Mouse (Mus musculus): ENCODE measurements around the gene Tmem201. TPM values are rescaled to one million over a fixed set of nuclear protein-coding genes. Genes with fewer than 3 reads are reported as not detected.
A peak's percentile ranks its signal among the peaks of the same experiment; 100 is the strongest.

The Tmem201 gene
- total and polyA plus RNA-seq, 3 experiments = 3.1 to 35.9 (median 13.8) TPM

- Histone ChIP-seq H3K27me3 (ENCODE audit: insufficient read depth, low read length) (no peaks in the 10 kb centered on the region), H3K4me3 (ENCODE audit: low read depth, low read length) (no peak overlapping the region; the same call in 1 of the 2 replicates), H3K36me3 (replicated peaks) (peaks cover 49% of the 10 kb centered on the region), H3K9me3 (replicated peaks) (no peaks in the 10 kb centered on the region), H3K4me1 (ENCODE audit: insufficient read depth, low read depth, low read length) (peaks cover 49% of the 10 kb centered on the region)
- ATAC-seq (ENCODE audit: extremely low read depth, insufficient number of reproducible peaks, low FRiP score, poor library complexity, severe bottlenecking) = peak; percentile 78
- DNase-seq (ENCODE audit: low spot score) = peak; percentile 26
- no peak for TF ChIP-seq GATA1 (IDR thresholded peaks at IDR 0.05; ENCODE audit: borderline replicate concordance, low read length)
- peak; percentile 64 for TF ChIP-seq TAL1 (conservative IDR thresholded peaks at IDR 0.05; ENCODE audit: low read depth, low read length)
- TF ChIP-seq CTCF (IDR thresholded peaks at IDR 0.05; ENCODE audit: low read depth, low read length) = no peak
These were observed 47.0 kb downstream of the Tmem201 start for GRCm38 (mm10) chr4:149690828-149691280.

GRCm38 (mm10) chr4:149689822-149690700 lies 47.8 kb downstream of the Tmem201 start:
- no peaks in the 10 kb centered on the region for H3K27me3 ChIP-seq (ENCODE audit: insufficient read depth, low read length)
- peaks cover 51% of the 10 kb centered on the region for H3K36me3 ChIP-seq (replicated peaks)
- H3K4me3 ChIP-seq (ENCODE audit: low read depth, low read length) = no peak overlapping the region; the same call in 1 of the 2 replicates
- no peak for DNase-seq (ENCODE audit: low spot score)
- ATAC-seq (ENCODE audit: extremely low read depth, insufficient number of reproducible peaks, low FRiP score, poor library complexity, severe bottlenecking) = no peak
- no peaks in the 10 kb centered on the region for H3K9me3 ChIP-seq (replicated peaks)
- TF ChIP-seq GATA1 (IDR thresholded peaks at IDR 0.05; ENCODE audit: borderline replicate concordance, low read length) (no peak), CTCF (IDR thresholded peaks at IDR 0.05; ENCODE audit: low read depth, low read length) (no peak), GATA2 (IDR thresholded peaks at IDR 0.05; ENCODE audit: borderline replicate concordance, low read depth, low read length) (no peak), TAL1 (conservative IDR thresholded peaks at IDR 0.05; ENCODE audit: low read depth, low read length) (no peak)
- peaks cover 47% of the 10 kb centered on the region for H3K4me1 ChIP-seq (ENCODE audit: insufficient read depth, low read depth, low read length)

- peaks cover 56% of the 10 kb centered on the region for H3K36me3 ChIP-seq (replicated peaks)
- peaks cover 46% of the 10 kb centered on the region for H3K4me1 ChIP-seq (ENCODE audit: insufficient read depth, low read depth, low read length)
- TF ChIP-seq POLR2AphosphoS5 (IDR thresholded peaks at IDR 0.05; ENCODE audit: insufficient replicate concordance, low read depth, low read length) (no peak), TAL1 (conservative IDR thresholded peaks at IDR 0.05; ENCODE audit: low read depth, low read length) (no peak), GATA2 (IDR thresholded peaks at IDR 0.05; ENCODE audit: borderline replicate concordance, low read depth, low read length) (no peak), CTCF (IDR thresholded peaks at IDR 0.05; ENCODE audit: low read depth, low read length) (no peak), GATA1 (IDR thresholded peaks at IDR 0.05; ENCODE audit: borderline replicate concordance, low read length) (no peak)
These were observed 49.0 kb downstream of the Tmem201 start for GRCm38 (mm10) chr4:149688861-149689260.

GRCm38 (mm10) chr4:149684841-149685623 lies 52.8 kb downstream of the Tmem201 start:
- DNase-seq (ENCODE audit: low spot score) (no peak), ATAC-seq (ENCODE audit: extremely low read depth, insufficient number of reproducible peaks, low FRiP score, poor library complexity, severe bottlenecking) (no peak)
- no peaks in the 10 kb centered on the region for H3K9me3 ChIP-seq (replicated peaks)
- H3K4me1 ChIP-seq (ENCODE audit: insufficient read depth, low read depth, low read length) = peaks cover 8% of the 10 kb centered on the region; the same call in 1 of the 2 replicates
- peaks cover 54% of the 10 kb centered on the region for H3K36me3 ChIP-seq (replicated peaks)
- no peaks in the 10 kb centered on the region for H3K27me3 ChIP-seq (ENCODE audit: insufficient read depth, low read length)
- TF ChIP-seq CTCF (IDR thresholded peaks at IDR 0.05; ENCODE audit: low read depth, low read length) = no peak
- no peak overlapping the region for H3K4me3 ChIP-seq (ENCODE audit: low read depth, low read length)

More at GRCm38 (mm10) chr4:149688861-149689260, 49.0 kb downstream of the Tmem201 start:
- H3K27me3 ChIP-seq (ENCODE audit: insufficient read depth, low read length) = no peaks in the 10 kb centered on the region
- ATAC-seq (ENCODE audit: extremely low read depth, insufficient number of reproducible peaks, low FRiP score, poor library complexity, severe bottlenecking) (no peak), DNase-seq (ENCODE audit: low spot score) (no peak)
- H3K9me3 ChIP-seq (replicated peaks) = no peaks in the 10 kb centered on the region
- H3K4me3 ChIP-seq (ENCODE audit: low read depth, low read length) = no peak overlapping the region

GRCm38 (mm10) chr4:149683875-149684274 lies 54.0 kb downstream of the Tmem201 start:
- peaks cover 14% of the 10 kb centered on the region for H3K4me1 ChIP-seq (ENCODE audit: insufficient read depth, low read depth, low read length)

GRCm38 (mm10) chr4:149679056-149679770 lies 58.6 kb downstream of the Tmem201 start:
- no peak for DNase-seq (ENCODE audit: low spot score)

More at GRCm38 (mm10) chr4:149683875-149684274, 54.0 kb downstream of the Tmem201 start:
- Histone ChIP-seq H3K4me3 (ENCODE audit: low read depth, low read length) (no peak overlapping the region), H3K36me3 (replicated peaks) (peaks cover 54% of the 10 kb centered on the region), H3K9me3 (replicated peaks) (no peaks in the 10 kb centered on the region), H3K27me3 (ENCODE audit: insufficient read depth, low read length) (no peaks in the 10 kb centered on the region)
- ATAC-seq (ENCODE audit: extremely low read depth, insufficient number of reproducible peaks, low FRiP score, poor library complexity, severe bottlenecking) (no peak), DNase-seq (ENCODE audit: low spot score) (no peak)
- TF ChIP-seq TAL1 (conservative IDR thresholded peaks at IDR 0.05; ENCODE audit: low read depth, low read length) = no peak
- no peak for TF ChIP-seq GATA1 (IDR thresholded peaks at IDR 0.05; ENCODE audit: borderline replicate concordance, low read length)
- TF ChIP-seq POLR2AphosphoS5 (IDR thresholded peaks at IDR 0.05; ENCODE audit: insufficient replicate concordance, low read depth, low read length) = no peak
- TF ChIP-seq CTCF (IDR thresholded peaks at IDR 0.05; ENCODE audit: low read depth, low read length) = no peak
- no peak for TF ChIP-seq GATA2 (IDR thresholded peaks at IDR 0.05; ENCODE audit: borderline replicate concordance, low read depth, low read length)

More at GRCm38 (mm10) chr4:149679056-149679770, 58.6 kb downstream of the Tmem201 start:
- H3K36me3 ChIP-seq (replicated peaks) = peaks cover 57% of the 10 kb centered on the region
- H3K9me3 ChIP-seq (replicated peaks) = no peaks in the 10 kb centered on the region
- TF ChIP-seq TAL1 (conservative IDR thresholded peaks at IDR 0.05; ENCODE audit: low read depth, low read length) (no peak), POLR2AphosphoS5 (IDR thresholded peaks at IDR 0.05; ENCODE audit: insufficient replicate concordance, low read depth, low read length) (no peak), GATA2 (IDR thresholded peaks at IDR 0.05; ENCODE audit: borderline replicate concordance, low read depth, low read length) (no peak), CTCF (IDR thresholded peaks at IDR 0.05; ENCODE audit: low read depth, low read length) (no peak), GATA1 (IDR thresholded peaks at IDR 0.05; ENCODE audit: borderline replicate concordance, low read length) (no peak)
- H3K4me1 ChIP-seq (ENCODE audit: insufficient read depth, low read depth, low read length) = peaks cover 32% of the 10 kb centered on the region
- no peak for ATAC-seq (ENCODE audit: extremely low read depth, insufficient number of reproducible peaks, low FRiP score, poor library complexity, severe bottlenecking)
- H3K27me3 ChIP-seq (ENCODE audit: insufficient read depth, low read length) = no peaks in the 10 kb centered on the region
- H3K4me3 ChIP-seq (ENCODE audit: low read depth, low read length) = no peak overlapping the region
